23 mouse cellular contexts compared by ENCODE assay signal in genomic region chr2:106458003-106458402, GRCm38 (mm10).
DNase-seq lines count a peak whose midpoint lies in the region; ATAC-seq lines count a peak whose summit lies in the region.
"Had no signal": no experiment of that assay in that cellular context is flagged by ENCODE, and none has a peak within 500 bp of the region (broad histone marks: within the 10 kb centered on the region; RNA-seq: fewer than 3 reads in every experiment).

No protein-coding gene starts in this region.

- peaks cover 41% of the 10 kb centered on the region for H3K4me1 ChIP-seq in heart, embryonic 13.5 days
- H3K4me1 ChIP-seq in intestine, embryonic 15.5 days (replicated peaks), result no peaks in the 10 kb centered on the region
- H3K4me1 ChIP-seq in stomach, embryonic 15.5 days, result no peaks in the 10 kb centered on the region
- H3K4me1 ChIP-seq in midbrain, embryonic 14.5 days (ENCODE audit: control insufficient read depth, insufficient read depth, low read length), result peaks cover 7% of the 10 kb centered on the region; the same call in 1 of the 2 replicates
- H3K4me1 ChIP-seq: neural tube, embryonic 13.5 days had no signal

- no peaks in the 10 kb centered on the region for H3K27me3 ChIP-seq in heart, embryonic 13.5 days (replicated peaks)
- no peaks in the 10 kb centered on the region for H3K27me3 ChIP-seq in intestine, embryonic 15.5 days (replicated peaks)
- no peaks in the 10 kb centered on the region for H3K27me3 ChIP-seq in stomach, embryonic 15.5 days (replicated peaks)
- H3K27me3 ChIP-seq in midbrain, embryonic 14.5 days (ENCODE audit: control insufficient read depth, insufficient read depth, low read length), result no peaks in the 10 kb centered on the region
- H3K27me3 ChIP-seq: embryonic facial prominence, embryonic 13.5 days; neural tube, embryonic 13.5 days had no signal

- peak overlapping the region; percentile 16; the same call in 1 of the 2 replicates for H3K27ac ChIP-seq in heart, embryonic 13.5 days (replicated peaks)
- no peak overlapping the region for H3K27ac ChIP-seq in intestine, embryonic 15.5 days
- H3K27ac ChIP-seq in stomach, embryonic 15.5 days, result peak overlapping the region; percentile 21; the same call in 1 of the 2 replicates
- no peak overlapping the region for H3K27ac ChIP-seq in midbrain, embryonic 14.5 days (replicated peaks; ENCODE audit: low read depth, low read length)
- H3K27ac ChIP-seq: embryonic facial prominence, embryonic 13.5 days; neural tube, embryonic 13.5 days had no signal

- H3K4me3 ChIP-seq in heart, embryonic 13.5 days, result no peak overlapping the region
- no peak overlapping the region for H3K4me3 ChIP-seq in intestine, embryonic 15.5 days (replicated peaks)
- no peak overlapping the region for H3K4me3 ChIP-seq in stomach, embryonic 15.5 days (replicated peaks)
- H3K4me3 ChIP-seq in midbrain, embryonic 14.5 days (replicated peaks; ENCODE audit: low read depth, low read length), result no peak overlapping the region
- H3K4me3 ChIP-seq: embryonic facial prominence, embryonic 13.5 days; myocyte; neural tube, embryonic 13.5 days had no signal

- no peak overlapping the region for H3K9ac ChIP-seq in heart, embryonic 13.5 days
- H3K9ac ChIP-seq in intestine, embryonic 15.5 days, result no peak overlapping the region
- H3K9ac ChIP-seq in stomach, embryonic 15.5 days, result no peak overlapping the region
- no peak overlapping the region for H3K9ac ChIP-seq in midbrain, embryonic 14.5 days (replicated peaks; ENCODE audit: low read length)
- H3K9ac ChIP-seq: embryonic facial prominence, embryonic 13.5 days; neural tube, embryonic 13.5 days had no signal

- intact Hi-C loops in heart, postnatal 14 days (cut with DNase I), result no loop called here

- no peak overlapping the region for H3K4me2 ChIP-seq in heart, embryonic 13.5 days
- no peak overlapping the region for H3K4me2 ChIP-seq in intestine, embryonic 15.5 days (replicated peaks)
- H3K4me2 ChIP-seq in stomach, embryonic 15.5 days, result no peak overlapping the region
- H3K4me2 ChIP-seq in midbrain, embryonic 14.5 days (ENCODE audit: low read length), result no peak overlapping the region
- H3K4me2 ChIP-seq: embryonic facial prominence, embryonic 13.5 days; neural tube, embryonic 13.5 days had no signal

- no peaks in the 10 kb centered on the region for H3K36me3 ChIP-seq in heart, embryonic 13.5 days
- no peaks in the 10 kb centered on the region for H3K36me3 ChIP-seq in intestine, embryonic 15.5 days
- no peaks in the 10 kb centered on the region for H3K36me3 ChIP-seq in stomach, embryonic 15.5 days
- no peaks in the 10 kb centered on the region for H3K36me3 ChIP-seq in midbrain, embryonic 14.5 days (ENCODE audit: control insufficient read depth, insufficient read depth, low read length)
- H3K36me3 ChIP-seq: embryonic facial prominence, embryonic 13.5 days; neural tube, embryonic 13.5 days had no signal

- whole genome bisulfite sequencing in heart, embryonic 13.5 days, result 27% methylated on average over 5 of the region's 5 CpGs
- 37% methylated on average over 5 of the region's 5 CpGs for WGBS in intestine, embryonic 15.5 days
- 37% methylated on average over 5 of the region's 5 CpGs for whole genome bisulfite sequencing in stomach, embryonic 15.5 days
- WGBS in midbrain, embryonic 14.5 days, result 45% methylated on average over 5 of the region's 5 CpGs

- no peaks in the 10 kb centered on the region for H3K9me3 ChIP-seq in heart, embryonic 13.5 days
- no peaks in the 10 kb centered on the region for H3K9me3 ChIP-seq in intestine, embryonic 15.5 days
- no peaks in the 10 kb centered on the region for H3K9me3 ChIP-seq in stomach, embryonic 15.5 days
- H3K9me3 ChIP-seq in midbrain, embryonic 14.5 days (ENCODE audit: control insufficient read depth, low read length), result no peaks in the 10 kb centered on the region
- H3K9me3 ChIP-seq: embryonic facial prominence, embryonic 13.5 days; neural tube, embryonic 13.5 days had no signal

- no peak for ATAC-seq in heart, embryonic 13.5 days (ENCODE audit: extremely low read depth, insufficient number of reproducible peaks, low FRiP score, low TSS enrichment)
- ATAC-seq in intestine, embryonic 15.5 days, result peak; percentile 49; the same call in 1 of the 2 replicates
- peak; percentile 60; the same call in 1 of the 2 replicates for ATAC-seq in stomach, embryonic 15.5 days (ENCODE audit: insufficient read depth, low FRiP score, low read depth)
- ATAC-seq in midbrain, embryonic 14.5 days (ENCODE audit: low FRiP score, low TSS enrichment), result no peak
- ATAC-seq: CD4-positive, CD25-positive, alpha-beta regulatory T cell, adult 4 months; forebrain, embryonic 14.5 days; hindbrain, embryonic 16.5 days; midbrain, embryonic 16.5 days had no signal

- DNase-seq in heart, postnatal 14 days, result no peak
- peak; percentile 10 for DNase-seq in embryo, embryonic 9.5 days (ENCODE audit: extremely low spot score)
- DNase-seq in cerebellum, postnatal 14 days, result no peak
- DNase-seq in midbrain, embryonic 14.5 days, result no peak
- DNase-seq in testis, postnatal 14 days (ENCODE audit: low spot score), result no peak
- DNase-seq: adrenal gland, adult 2 months; cerebellum, adult 11-12 months; cerebellum, postnatal 10 days; heart, adult 11 months; kidney, adult 18-20 months; layer of hippocampus, adult 9-11 months; lung, postnatal 4 days; thymus, postnatal 4 days had no signal

Comparison
In these comparisons a context has a peak if more than half of its experiments do, and no peak if none do; other contexts are left out.
1. ATAC-seq: peak in intestine, embryonic 15.5 days (single experiment) and stomach, embryonic 15.5 days (single experiment); none in heart, embryonic 13.5 days (single experiment) and midbrain, embryonic 14.5 days (single experiment).
2. H3K27ac ChIP-seq: peak in heart, embryonic 13.5 days (single experiment) and stomach, embryonic 15.5 days (single experiment); none in intestine, embryonic 15.5 days (single experiment) and midbrain, embryonic 14.5 days (single experiment).